Mouse (Mus musculus): Measurements from ENCODE around the gene Ephb2.

Ephb2 gene

DNA sequence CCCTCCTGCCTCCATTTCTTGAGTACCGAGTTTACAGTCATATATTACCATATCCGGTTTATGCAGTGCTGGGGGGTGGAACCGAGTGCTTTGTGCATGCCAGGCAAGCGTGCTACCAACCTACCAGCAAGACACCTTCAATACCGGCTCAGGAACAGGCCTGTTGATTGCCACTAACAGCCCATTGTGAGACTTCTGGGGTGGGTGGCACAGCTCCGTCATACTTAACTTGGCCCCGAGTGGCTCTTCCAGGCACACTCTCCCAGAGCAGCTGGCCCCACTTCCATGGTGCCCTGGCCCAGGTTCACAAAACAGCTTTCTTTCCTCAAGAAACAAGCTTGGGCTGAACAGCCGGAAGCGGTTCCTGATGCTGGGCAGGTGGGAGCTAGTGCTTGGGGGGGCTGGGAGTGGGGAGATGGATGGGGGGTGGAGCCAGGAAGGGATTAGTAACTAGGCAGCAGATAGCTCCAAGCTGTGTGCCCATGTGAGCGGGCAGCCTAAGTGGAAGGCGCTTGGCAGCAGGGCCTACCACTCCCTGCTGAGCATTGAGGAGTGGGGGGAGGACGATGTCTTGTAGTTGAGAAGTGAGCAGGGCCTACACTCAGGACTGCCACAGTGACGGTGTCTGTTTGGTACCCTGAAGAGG, 183.8 kb downstream of the Ephb2 start:
- no peak for DNase-seq (ENCODE audit: low read depth)

DNA sequence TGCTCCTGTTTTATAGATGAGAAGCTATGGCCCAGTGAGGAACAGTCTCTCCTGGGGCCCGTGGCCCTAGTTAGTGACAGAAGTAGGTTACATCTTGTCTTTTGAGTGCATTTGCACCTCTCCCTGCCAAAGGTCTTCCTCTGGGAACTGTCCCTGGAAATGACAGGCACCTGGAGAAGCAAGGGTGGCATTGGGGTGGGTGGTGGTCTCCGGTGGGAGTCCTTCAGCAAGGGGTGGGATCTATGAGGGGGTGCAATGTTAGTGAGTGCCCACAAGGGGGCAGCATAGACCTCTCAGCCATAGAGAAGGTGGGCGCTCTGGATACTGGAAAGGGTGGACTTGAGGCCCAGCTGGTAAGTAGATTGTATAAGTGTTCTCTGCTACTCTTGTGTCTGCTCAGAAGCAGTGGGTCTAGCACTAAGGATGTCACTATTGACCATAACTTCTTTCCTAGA, 184.4 kb downstream of the Ephb2 start:
- DNase-seq (ENCODE audit: low read depth) = no peak

DNA sequence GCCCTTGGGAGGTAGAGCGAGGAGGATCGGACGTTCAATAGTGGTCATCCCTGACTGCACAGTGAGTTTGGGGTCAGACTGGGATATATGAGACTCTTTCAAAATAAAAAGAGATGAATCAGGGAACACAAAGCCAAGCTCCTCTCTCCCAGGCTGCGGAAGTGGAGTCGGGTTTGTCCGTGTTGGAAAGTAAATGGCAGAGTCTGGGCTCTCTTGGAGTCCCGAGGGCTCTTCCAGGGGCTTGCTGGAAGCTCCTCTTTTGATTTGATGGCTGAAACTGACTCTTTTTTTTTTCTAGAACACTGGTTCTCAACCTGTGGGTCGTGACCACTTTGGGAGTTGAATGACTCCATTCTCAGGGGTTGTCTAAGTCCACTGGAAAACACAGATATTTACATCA, 185.5 kb downstream of the Ephb2 start:
- no peak for DNase-seq (ENCODE audit: low read depth)

DNA sequence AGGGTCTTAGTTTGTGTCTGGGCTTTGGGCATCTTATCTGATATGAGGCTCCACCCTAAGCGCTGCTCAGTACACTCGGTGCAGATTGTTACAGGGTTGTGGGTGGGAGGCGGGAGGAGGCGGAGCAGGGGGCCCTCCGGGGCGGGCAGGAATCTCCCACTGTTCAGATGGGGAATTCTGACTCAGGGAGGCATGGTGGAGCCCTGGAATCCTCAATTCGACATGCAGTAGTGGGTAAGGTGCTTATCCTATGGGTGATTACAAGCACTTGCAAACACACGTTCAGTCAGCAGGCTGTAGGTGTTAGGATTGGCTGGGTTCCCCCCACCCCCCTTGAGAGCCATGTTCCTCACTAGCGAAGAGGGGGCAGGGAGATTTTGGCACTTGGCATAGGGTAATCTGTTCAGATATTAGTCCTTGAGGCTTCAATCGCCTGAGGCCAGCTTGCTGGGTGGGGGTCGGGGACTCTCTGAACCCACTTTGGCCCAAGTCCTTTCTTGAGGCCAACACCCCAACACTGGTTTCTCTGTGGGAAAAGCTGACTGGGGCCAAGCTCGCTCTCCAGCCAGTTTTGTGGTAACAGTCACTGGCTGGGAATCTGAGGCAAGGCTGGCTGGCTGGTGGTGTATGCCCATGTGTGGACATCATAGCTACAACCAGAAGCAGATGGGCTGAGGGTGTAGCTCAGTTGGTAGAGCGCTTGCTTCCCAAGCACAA, 186.2 kb downstream of the Ephb2 start:
- no peak for DNase-seq (ENCODE audit: low read depth)

DNA sequence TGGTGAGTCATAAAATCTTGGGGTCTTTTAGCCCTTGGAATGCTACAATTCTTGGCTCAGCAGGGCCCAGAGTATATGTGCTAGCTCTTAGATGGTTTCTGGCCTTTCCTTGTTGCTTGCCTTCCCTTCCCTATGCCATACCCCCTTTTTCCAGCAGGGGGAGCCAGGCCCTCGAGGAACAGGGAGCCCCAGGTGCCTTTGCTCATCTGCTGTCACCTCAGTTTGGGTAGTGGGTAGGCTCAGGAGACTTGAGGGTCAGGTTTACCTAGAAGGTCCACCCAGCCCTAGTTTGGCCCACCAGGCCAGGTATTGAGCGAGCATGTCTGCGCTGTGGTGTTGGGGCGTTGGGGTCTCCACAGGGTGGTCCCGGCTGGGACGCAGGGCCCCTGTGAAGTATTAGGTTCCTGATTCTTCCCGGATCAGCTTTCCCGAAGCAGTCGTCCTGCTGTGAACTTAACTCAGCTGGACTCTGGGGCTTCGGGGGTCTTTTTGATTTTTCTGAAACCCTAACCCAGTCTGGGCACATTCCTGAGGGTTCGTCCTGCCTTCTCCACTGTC, 186.8 kb downstream of the Ephb2 start:
- peak; percentile 73 for DNase-seq (ENCODE audit: low read depth)

DNA sequence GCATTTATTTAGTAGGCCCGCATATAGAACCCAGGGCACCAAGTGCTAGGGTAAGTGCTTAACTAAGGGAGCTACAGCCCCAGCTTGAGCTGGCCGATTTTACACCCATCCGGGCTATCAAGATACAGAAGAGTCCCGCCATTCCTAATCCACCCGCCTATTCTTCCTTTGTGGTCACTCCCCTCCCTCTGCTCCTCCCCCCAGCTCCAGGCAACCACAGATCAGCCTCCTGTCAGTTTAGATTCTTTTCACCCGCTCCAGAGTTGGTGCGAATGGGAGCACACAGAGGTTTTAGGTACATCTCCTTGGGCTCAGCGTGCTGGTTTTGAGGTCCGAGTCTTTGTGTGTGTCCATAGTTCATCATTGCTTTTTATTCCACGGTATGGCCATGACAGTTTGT, 196.9 kb downstream of the Ephb2 start:
- no peak for DNase-seq (ENCODE audit: low read depth)

DNA sequence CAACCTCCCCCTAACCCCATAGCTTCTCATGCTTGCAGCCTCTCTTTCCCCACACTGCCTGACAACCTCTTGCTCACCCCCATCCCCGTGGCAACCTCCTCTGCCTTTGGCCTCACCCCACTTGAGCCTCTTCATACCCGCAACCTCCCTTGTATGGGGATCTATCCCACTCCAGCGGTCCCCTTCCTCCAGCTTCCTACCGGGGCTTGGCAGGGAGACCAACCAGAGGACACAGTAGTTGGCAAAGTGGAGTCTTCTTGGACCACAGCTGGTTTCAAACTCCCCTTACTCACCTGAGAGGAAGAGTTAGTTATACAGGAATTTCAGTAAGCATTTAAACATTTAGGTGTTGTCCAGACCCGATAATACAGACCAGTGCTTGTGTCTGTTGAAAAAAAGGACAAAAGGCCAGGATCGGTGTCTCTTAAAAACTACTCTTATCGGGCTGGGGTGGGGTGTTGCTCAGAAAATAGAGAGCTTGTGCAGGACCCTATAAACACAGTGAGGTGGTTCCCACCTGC, 197.5 kb downstream of the Ephb2 start:
- DNase-seq (ENCODE audit: low read depth) = no peak

DNA sequence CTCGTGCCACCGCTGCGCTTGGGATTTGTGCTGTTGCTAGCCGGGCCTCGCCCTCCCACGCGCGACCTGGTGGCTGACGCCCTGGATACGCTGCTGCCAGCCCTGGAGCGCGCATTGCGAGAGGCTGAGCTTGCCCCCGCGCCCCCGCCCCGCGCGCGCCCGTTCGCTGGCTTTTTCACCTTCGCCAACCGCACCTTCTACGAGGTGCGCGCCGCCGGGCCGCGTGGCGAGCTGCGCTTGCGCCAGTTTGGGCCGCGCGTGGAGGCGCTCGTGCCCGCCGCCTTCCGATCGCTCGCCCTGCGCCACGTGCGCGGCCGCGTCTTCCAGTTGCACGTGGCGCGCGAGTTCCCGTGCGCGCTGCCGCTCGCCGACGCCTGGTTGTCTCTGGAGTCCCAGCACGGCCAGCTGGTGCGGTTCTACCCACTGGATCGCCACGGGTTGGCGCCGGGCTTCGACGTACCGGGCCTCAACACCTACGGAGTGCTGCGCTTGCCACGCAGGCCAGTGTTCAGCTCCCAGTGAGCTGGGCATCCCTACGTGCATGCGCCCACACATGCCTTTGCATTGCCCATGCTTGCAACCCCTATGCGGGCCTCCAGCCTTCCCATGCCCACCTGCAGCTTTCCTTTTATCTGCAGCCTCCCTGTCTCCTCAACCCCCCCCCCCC, 198.1 kb downstream of the Ephb2 start:
- no peak for DNase-seq (ENCODE audit: low read depth)

DNA sequence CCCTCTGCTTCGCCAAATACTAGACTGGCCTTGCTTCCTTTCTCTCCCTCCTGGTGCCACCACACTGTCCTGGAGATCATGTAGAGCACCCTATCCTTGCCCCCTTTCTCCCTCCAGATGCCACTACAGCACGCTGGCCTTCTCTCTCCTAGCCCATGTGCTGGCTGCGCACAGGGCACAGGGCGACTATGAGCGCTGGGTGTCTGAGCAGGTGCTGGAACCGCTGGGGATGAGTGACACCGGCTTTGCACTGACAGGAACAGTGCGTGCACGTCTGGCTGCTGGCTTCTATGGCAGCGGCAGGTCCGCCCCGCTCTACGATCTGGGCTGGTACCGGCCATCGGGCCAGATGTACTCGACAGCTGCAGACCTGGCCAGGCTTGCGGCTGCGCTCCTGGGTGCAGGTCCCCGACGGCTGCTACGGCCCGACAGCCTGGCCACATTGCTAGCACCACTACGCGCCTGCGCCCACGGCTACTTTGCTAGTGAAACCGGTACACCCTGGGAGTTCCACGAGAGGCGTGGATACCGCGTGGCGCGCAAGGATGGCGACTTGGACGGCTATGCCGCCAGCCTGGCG, 198.7 kb downstream of the Ephb2 start:
- no peak for DNase-seq (ENCODE audit: low read depth)

DNA sequence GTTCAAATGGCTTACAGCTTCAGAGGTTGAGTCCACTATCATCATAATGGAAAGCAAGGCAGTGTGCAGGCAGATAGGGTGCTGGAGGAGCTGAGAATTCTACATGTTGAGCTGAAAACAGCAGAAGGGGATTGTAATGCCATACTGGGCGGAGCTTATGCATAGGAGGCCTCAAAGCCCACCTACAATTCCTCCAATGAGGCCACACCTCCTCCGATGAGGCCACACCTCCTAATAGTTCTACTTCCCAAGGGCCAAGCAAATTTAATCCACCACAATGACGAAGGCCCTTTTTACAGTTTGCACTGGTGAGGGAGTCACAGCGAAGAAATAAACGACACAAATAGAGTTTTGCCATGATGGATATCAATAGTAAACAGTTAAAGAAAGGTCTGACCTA, 199.3 kb downstream of the Ephb2 start:
- DNase-seq (ENCODE audit: low read depth) = no peak

DNA sequence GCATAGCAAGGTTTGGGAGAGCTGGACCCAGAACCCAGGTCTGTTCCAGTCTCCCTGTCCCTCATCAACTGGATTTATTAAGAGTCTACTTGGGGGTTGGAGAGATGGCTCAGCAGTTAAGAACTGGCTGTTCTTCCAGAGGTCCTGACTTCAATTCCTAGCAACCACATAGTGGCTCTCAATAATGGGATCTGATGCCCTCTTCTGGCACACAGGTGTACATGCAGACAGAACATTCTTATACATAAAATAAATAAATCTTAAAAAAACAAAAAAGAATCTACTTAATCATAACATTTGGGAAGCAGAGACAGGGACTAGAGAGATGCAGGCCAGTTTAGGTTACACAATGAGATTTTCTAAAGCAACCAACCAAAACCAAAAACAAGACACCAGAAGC, 199.8 kb downstream of the Ephb2 start:
- DNase-seq (ENCODE audit: low read depth) = no peak

DNA sequence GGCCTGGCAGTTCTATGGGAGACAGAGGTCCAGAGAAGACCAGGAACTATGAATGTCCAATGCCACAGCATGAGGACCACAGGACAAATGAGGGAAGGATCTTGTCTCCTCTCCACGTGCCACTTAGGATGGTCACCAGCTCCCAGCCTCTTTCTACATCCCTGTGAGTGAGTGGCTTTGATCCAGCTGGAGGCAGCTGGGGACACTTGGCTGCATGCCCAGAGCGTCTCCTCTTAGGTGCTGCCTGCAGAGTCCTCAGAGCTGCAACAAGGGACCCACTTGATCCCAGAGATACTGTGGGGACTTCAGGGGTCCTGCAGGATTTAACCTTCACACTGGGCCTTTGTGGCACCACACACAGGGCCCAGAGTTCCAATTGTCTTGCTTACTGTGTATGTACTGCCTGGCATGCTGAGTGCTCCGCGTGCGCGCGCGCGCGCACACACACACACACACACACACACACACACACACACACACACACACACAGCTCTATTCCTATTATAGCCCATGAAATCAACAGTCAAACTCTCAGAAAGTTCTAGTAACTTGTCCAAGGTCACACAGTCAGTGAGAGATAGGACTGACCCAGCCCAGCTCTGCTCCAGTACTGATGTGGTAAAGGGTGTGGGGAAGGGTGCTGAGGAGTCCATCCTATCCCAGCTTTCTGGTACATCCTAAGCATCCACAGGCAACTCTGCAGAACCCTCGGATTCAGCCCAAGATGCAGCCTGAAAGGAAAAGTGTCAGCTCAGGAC, 204.4 kb downstream of the Ephb2 start:
- DNase-seq (ENCODE audit: low read depth) = no peak

DNA sequence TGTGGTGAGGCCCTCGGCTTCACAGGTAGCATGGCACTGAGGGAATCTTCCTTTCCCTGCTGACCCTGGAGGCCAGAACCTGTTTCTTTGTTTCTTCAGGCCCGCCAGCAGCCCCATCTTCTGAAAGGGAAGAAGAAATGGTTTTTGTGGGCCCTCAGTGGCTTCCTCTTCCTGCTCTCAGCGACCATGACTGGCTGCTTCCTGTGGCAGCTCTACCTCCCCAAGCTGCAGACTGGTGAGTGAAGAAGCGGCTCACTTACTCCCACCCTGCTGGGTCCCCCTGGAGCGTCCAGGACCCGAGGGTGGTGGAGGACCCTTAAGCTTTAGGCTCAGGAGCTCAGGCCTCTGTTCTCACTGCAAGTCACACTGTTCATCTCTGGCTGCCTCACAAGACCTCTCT, 209.2 kb downstream of the Ephb2 start:
- DNase-seq (ENCODE audit: low read depth) = no peak

DNA sequence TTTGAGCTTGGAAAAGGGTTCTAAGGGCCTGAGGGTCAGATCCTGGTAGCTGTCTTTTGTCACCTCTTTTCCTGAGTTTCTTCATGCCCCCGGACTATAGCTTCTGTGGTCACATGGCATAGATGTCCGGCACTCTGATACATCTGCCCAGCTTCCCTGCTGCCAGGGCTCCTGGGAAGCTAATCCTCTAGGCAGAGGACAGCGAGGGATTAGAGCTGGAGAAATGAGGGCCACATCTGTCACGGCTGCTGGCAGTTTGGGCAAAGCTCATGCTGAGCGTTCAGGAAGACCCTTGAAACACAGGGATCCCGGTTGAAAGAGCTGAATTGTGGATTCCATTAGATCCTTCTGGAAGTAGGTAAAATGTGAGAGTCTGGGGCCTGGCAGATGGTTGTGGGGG, 213.4 kb downstream of the Ephb2 start, which contains the start of gene Lactbl1:
TSS of gene Lactbl1 (plus strand) at position 234 of the 400 bp plus-strand sequence.
- DNase-seq (ENCODE audit: low read depth) = no peak

DNA sequence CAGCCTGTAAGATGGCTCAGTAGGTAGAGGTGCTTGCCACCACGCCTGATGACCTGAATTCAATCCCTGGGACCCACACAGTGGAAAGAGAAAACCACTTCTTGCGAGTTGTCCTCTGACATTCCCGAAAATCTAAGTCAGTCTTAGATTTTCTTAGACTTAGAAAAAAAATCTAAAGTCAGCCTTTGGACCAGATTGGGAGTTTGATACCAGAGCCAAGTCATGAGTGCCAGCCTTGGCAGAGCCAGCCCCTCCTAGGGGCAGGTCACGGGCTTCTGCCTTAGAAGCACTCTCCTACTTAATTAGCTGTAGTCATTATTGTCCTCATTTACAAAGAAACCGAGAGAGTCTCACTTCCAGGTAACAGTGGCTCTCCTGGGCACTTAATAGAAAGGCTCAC, 213.8 kb downstream of the Ephb2 start:
- no peak for DNase-seq (ENCODE audit: low read depth)

DNA sequence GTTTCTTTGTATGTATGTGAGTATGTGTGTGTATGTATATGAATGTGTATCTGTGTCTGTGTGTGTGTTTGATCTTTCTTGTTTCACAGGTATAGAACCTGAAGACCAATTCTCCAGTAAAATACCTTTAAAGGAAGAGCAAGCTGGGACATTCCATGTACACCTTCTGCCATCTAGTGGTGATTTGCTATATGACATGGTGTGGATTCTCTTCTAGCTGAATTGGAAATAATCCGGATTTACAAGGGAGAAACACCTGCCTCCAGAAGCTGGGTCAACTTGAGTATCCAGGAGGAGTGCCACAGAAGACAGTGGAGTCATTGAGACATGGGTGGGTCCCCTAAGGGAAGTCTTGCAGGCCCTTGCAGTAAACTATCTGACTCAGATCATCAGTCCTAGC, 214.5 kb downstream of the Ephb2 start:
- peak; percentile 50 for DNase-seq (ENCODE audit: low read depth)

DNA sequence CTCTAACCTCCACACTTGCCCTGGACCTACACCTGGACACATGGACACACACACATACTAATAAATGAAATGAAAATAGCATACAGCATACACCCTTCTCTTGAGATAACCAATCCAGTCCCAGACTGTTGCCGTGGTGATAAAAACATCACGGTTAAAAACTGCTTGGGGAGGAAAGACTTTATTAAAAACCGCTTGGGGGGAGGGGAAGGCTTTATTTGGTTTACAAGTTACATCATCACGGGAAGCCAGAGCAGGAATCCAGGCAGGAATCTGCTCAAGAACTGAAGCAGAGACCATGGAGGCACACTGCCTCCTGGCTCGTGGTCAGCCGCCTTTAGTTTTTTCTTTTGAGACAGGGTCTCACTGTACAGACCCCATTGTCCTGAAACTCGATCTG, 222.1 kb downstream of the Ephb2 start:
- no peak for DNase-seq (ENCODE audit: low read depth)

DNA sequence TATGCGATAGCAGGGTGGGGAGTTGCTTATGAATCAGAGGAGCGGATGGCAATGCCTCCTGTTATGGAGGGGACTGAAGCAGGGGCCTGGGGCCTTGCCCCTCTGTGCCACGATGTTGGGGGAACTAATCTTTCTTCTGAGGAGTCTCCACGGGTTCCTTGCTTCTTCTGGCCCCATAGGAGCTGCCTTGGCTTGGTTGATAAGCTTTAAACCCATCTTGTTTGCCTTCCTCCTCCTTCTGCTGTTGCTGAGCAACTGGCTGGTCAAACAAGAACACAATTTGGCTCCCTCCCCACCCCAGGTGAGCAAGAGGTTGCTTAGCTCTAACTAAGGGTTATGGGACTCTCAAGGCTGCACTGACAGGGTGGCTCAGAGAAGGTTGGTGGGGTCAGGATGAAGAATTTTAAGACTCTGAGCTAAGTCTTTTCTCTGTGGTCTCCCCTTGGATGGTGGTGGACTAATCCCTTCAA, 225.4 kb downstream of the Ephb2 start, which contains the start of gene Tex46:
TSS of gene Tex46 (plus strand) at position 51 of the 470 bp plus-strand sequence.
- DNase-seq (ENCODE audit: low read depth) = no peak

DNA sequence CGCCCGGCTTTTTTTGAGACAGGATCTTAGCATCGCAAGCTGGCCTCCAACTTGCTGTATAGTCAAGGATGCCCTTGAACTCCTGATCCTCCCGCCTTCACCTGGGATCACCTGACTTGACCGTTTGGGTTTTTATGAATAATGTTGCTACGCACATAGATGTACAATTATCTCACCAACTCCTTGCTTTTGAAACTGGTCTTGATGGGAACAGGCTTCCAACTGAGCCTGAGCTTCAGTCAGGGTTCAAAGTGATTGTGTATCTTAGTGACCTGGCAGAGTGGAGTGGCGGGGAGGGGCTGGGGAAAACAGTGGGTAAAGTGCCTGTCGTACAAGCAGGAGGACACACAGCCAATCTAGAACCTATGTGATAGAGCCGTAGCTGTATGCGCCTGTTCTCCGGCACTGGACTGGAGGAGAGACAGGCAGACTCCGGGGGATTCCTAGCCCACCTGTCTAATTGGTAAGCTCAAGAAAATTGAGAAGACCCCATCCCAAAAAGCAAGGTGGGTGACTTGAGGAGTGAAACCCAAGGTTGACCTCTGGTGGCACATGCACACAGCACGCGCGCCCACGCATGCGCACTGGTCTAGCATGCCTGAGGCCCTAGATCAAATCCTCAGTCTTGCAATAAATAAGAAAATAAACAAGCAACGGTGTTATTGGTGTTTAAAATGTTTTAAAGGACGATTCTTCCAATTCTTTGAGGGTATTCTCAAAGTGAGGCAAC, 229.9 kb downstream of the Ephb2 start:
- no peak for DNase-seq (ENCODE audit: low read depth)

DNA sequence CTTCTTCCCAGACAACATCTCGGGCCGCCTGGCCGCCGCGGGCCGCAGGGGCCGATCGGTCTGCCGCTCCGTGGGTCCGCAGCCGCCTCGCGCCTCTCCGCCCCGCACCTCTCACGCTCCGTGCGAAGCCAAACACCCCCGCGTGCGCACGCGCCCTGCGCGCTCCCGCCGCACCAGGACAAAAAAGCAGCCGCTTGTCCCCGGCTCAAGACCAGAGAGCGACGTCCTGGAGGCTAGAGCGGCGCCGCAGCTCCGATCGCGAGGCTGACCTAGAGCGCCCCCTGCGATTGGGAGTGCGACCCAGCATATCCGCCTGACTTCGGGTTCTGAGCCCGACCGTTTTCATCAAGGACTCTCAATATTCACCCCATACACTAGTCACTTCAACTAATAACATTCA, 233.2 kb downstream of the Ephb2 start, which contains the start of gene Kdm1a:
TSS of gene Kdm1a (minus strand) at position 156 of the 400 bp plus-strand sequence.
- peak; percentile 90 for DNase-seq (ENCODE audit: low read depth)

Measured in c-Kit-positive CD71-negative TER-119-negative erythroid progenitor cells, embryonic 14.5 days (primary cell).